Mouse (Mus musculus) gastrocnemius, postnatal 36 days (tissue): ENCODE data around the gene Sertad4. TPM values are rescaled to one million over a fixed set of nuclear protein-coding genes. Genes with fewer than 3 reads are reported as not detected.
A peak's percentile ranks its signal among the peaks of the same experiment; 100 is the strongest.

Source experiments
- DNase-seq, 2 experiments: peaks; one replicate each; pipeline ENCODE4 v3.0.0; 2022
- intact Hi-C: fragments of 180-260 bp; cut with DNase I; formaldehyde crosslinking; loops from one replicate; pipeline ENCODE4 v1.15.1; 2025
- total RNA-seq, 2 experiments: library from RNA; stranded (reverse); gene quantifications; 2 replicates each; pipeline ENCODE4 v1.2.3; 2021

Gene Sertad4
- total RNA-seq, 2 experiments from 2014 or later, result 3.4 to 3.7 TPM

GRCm38 (mm10) chr1:192814700-192815099 is 40.9 kb downstream of the Sertad4 start:
- DNase-seq, result no peak
- intact Hi-C loops, result no loop called here

- intact Hi-C loops, result no loop called here
These were observed 42.8 kb downstream of the Sertad4 start for GRCm38 (mm10) chr1:192812758-192813157.

GRCm38 (mm10) chr1:192812290-192812689 is 43.3 kb downstream of the Sertad4 start:
- no peak for DNase-seq

More at GRCm38 (mm10) chr1:192812758-192813157, 42.8 kb downstream of the Sertad4 start:
- no peak for DNase-seq

GRCm38 (mm10) chr1:192806168-192807157 is 49.1 kb downstream of the Sertad4 start:
- peak in 1 of 2 experiments; percentile 40 for DNase-seq
- intact Hi-C loops, result loop anchor here (2.0 kb wide), 1 partner anchor 48 kb away; the partner anchor contains the start of gene Sertad4

More at GRCm38 (mm10) chr1:192812290-192812689, 43.3 kb downstream of the Sertad4 start:
- intact Hi-C loops, result no loop called here

GRCm38 (mm10) chr1:192800338-192800737 is 55.2 kb downstream of the Sertad4 start:
- intact Hi-C loops, result no loop called here
- DNase-seq, result no peak

- DNase-seq, result peak; percentile 31 to 44
- intact Hi-C loops, result no loop called here
These were observed 56.2 kb downstream of the Sertad4 start for GRCm38 (mm10) chr1:192799165-192799991.

- DNase-seq, result peak; percentile 51 to 82
- intact Hi-C loops, result no loop called here
These were observed 57.1 kb downstream of the Sertad4 start for GRCm38 (mm10) chr1:192798212-192799164.

GRCm38 (mm10) chr1:192797011-192797274 is 58.6 kb downstream of the Sertad4 start:
- intact Hi-C loops, result no loop called here
- DNase-seq, result no peak

GRCm38 (mm10) chr1:192796201-192797010 is 59.1 kb downstream of the Sertad4 start:
- intact Hi-C loops, result no loop called here

GRCm38 (mm10) chr1:192794957-192795745 is 60.4 kb downstream of the Sertad4 start:
- DNase-seq, result no peak
- intact Hi-C loops, result no loop called here

More at GRCm38 (mm10) chr1:192796201-192797010, 59.1 kb downstream of the Sertad4 start:
- no peak for DNase-seq

Other genes with a start within 250 kb of the Sertad4 start
- gene Hhat, start 84.5 kb downstream of the Sertad4 start, total RNA-seq, result under 1 TPM; 0.48 to 0.54 TPM
- under 1 TPM; 0.05 to 0.15 TPM for gene Syt14, start 180.0 kb upstream of the Sertad4 start, total RNA-seq